Comparison of ENCODE assay signal across 27 mouse cellular contexts in genomic region chr8:89565147-89565826, GRCm38 (mm10).
DNase-seq lines count a peak whose midpoint lies in the region; ATAC-seq and TF ChIP-seq lines count a peak whose summit lies in the region.
"Had no signal": no experiment of that assay in that cellular context is flagged by ENCODE, and none has a peak within 500 bp of the region (broad histone marks: within the 10 kb centered on the region; RNA-seq: fewer than 3 reads in every experiment).

No protein-coding gene starts in this region.

- H3K9me3 ChIP-seq in forebrain, embryonic 13.5 days (replicated peaks): no peaks in the 10 kb centered on the region
- no peaks in the 10 kb centered on the region for H3K9me3 ChIP-seq in forebrain, embryonic 12.5 days
- H3K9me3 ChIP-seq in forebrain, embryonic 16.5 days (ENCODE audit: control insufficient read depth, low read length): no peaks in the 10 kb centered on the region
- no peaks in the 10 kb centered on the region for H3K9me3 ChIP-seq in forebrain, postnatal 0 days (ENCODE audit: low read length)
- H3K9me3 ChIP-seq in limb, embryonic 11.5 days (ENCODE audit: control insufficient read depth, low read length): no peaks in the 10 kb centered on the region
- H3K9me3 ChIP-seq: embryonic facial prominence, embryonic 10.5 days; embryonic facial prominence, embryonic 13.5 days; heart, embryonic 10.5 days; heart, embryonic 13.5 days; hindbrain, embryonic 12.5 days; hindbrain, embryonic 15.5 days had no signal

- TF ChIP-seq CTCF in forebrain, postnatal 0 days (IDR thresholded peaks at IDR 0.05; ENCODE audit: low read depth): no peak

- no peak overlapping the region for H3K4me3 ChIP-seq in forebrain, embryonic 13.5 days
- H3K4me3 ChIP-seq in forebrain, embryonic 12.5 days (replicated peaks): no peak overlapping the region
- no peak overlapping the region for H3K4me3 ChIP-seq in forebrain, embryonic 16.5 days (replicated peaks; ENCODE audit: low read length)
- H3K4me3 ChIP-seq in forebrain, postnatal 0 days (ENCODE audit: low read depth, low read length): no peak overlapping the region
- H3K4me3 ChIP-seq in limb, embryonic 11.5 days (ENCODE audit: low read depth, low read length): no peak overlapping the region
- H3K4me3 ChIP-seq: embryonic facial prominence, embryonic 10.5 days; embryonic facial prominence, embryonic 13.5 days; erythroblast, embryonic 14.5 days; heart, adult 2 months; heart, embryonic 10.5 days; heart, embryonic 13.5 days; hindbrain, embryonic 12.5 days; hindbrain, embryonic 15.5 days had no signal

- H3K4me1 ChIP-seq in forebrain, embryonic 13.5 days: peaks cover 59% of the 10 kb centered on the region
- H3K4me1 ChIP-seq in forebrain, embryonic 12.5 days: peaks cover 48% of the 10 kb centered on the region
- H3K4me1 ChIP-seq in forebrain, embryonic 16.5 days (replicated peaks; ENCODE audit: control insufficient read depth, insufficient read depth, low read length): peaks cover 28% of the 10 kb centered on the region
- H3K4me1 ChIP-seq in forebrain, postnatal 0 days (ENCODE audit: insufficient read depth): peaks cover 7% of the 10 kb centered on the region; the same call in 1 of the 2 replicates
- H3K4me1 ChIP-seq in limb, embryonic 11.5 days (ENCODE audit: control insufficient read depth, insufficient read depth, low read length): peaks cover 10% of the 10 kb centered on the region

- 0 out of 2 replicates have a peak, but pooled peaks cover 13% of the 10 kb centered on the region for H3K27me3 ChIP-seq in forebrain, embryonic 13.5 days
- peaks cover 12% of the 10 kb centered on the region for H3K27me3 ChIP-seq in forebrain, embryonic 12.5 days
- H3K27me3 ChIP-seq in forebrain, embryonic 16.5 days (replicated peaks; ENCODE audit: control insufficient read depth, insufficient read depth, low read length): peaks cover 4% of the 10 kb centered on the region; the same call in 1 of the 2 replicates
- H3K27me3 ChIP-seq in forebrain, postnatal 0 days (ENCODE audit: insufficient read depth, low read length): peaks cover 16% of the 10 kb centered on the region
- no peaks in the 10 kb centered on the region for H3K27me3 ChIP-seq in limb, embryonic 11.5 days (ENCODE audit: control insufficient read depth, insufficient read depth, low read length)

- H3K4me2 ChIP-seq in forebrain, embryonic 13.5 days: no peak overlapping the region
- no peak overlapping the region for H3K4me2 ChIP-seq in forebrain, embryonic 12.5 days
- no peak overlapping the region for H3K4me2 ChIP-seq in forebrain, embryonic 16.5 days (ENCODE audit: low read length)
- H3K4me2 ChIP-seq in forebrain, postnatal 0 days (ENCODE audit: low read depth): no peak overlapping the region
- H3K4me2 ChIP-seq in limb, embryonic 11.5 days (ENCODE audit: low read depth, severe bottlenecking): no peak overlapping the region
- H3K4me2 ChIP-seq: embryonic facial prominence, embryonic 13.5 days; heart, embryonic 13.5 days; hindbrain, embryonic 12.5 days; hindbrain, embryonic 15.5 days had no signal

- WGBS in forebrain, embryonic 13.5 days: 46% methylated on average over 9 of the region's 9 CpGs
- WGBS in forebrain, embryonic 12.5 days: 60% methylated on average over 9 of the region's 9 CpGs
- whole genome bisulfite sequencing in forebrain, embryonic 16.5 days: 29% methylated on average over 9 of the region's 9 CpGs
- WGBS in forebrain, postnatal 0 days: 35% methylated on average over 9 of the region's 9 CpGs
- 84% methylated on average over 9 of the region's 9 CpGs for WGBS in limb, embryonic 11.5 days

- no peak overlapping the region for H3K27ac ChIP-seq in forebrain, embryonic 13.5 days
- no peak overlapping the region for H3K27ac ChIP-seq in forebrain, embryonic 12.5 days
- H3K27ac ChIP-seq in forebrain, embryonic 16.5 days (ENCODE audit: low read length): no peak overlapping the region
- no peak overlapping the region for H3K27ac ChIP-seq in forebrain, postnatal 0 days (ENCODE audit: low read depth, low read length)
- H3K27ac ChIP-seq in limb, embryonic 11.5 days (replicated peaks; ENCODE audit: low read depth, low read length): no peak overlapping the region
- H3K27ac ChIP-seq: embryonic facial prominence, embryonic 10.5 days; embryonic facial prominence, embryonic 13.5 days; heart, adult 2 months; heart, embryonic 10.5 days; heart, embryonic 13.5 days; hindbrain, embryonic 12.5 days; hindbrain, embryonic 15.5 days had no signal

- no peak for DNase-seq in forebrain, postnatal 0 days
- DNase-seq in brain, adult 2 months (ENCODE audit: low read depth, low spot score): peak; percentile 39
- peak; percentile 18 for DNase-seq in limb, embryonic 11.5 days (ENCODE audit: low spot score)
- no peak for DNase-seq in frontal cortex, postnatal 36 days (ENCODE audit: low spot score in 2 of 2)
- no peak for DNase-seq in cerebellum, adult 9-11 months
- DNase-seq: adrenal gland, adult 8-10 months; adrenal gland, postnatal 25 days; cerebellum, adult 11 months; cerebellum, adult 2 months; cerebellum, postnatal 10 days; cerebellum, postnatal 36 days; embryo, embryonic 11 days; gastrocnemius, postnatal 25 days; heart, adult 2 months; heart, postnatal 14 days had no signal

- no peak overlapping the region for H3K9ac ChIP-seq in forebrain, embryonic 13.5 days
- H3K9ac ChIP-seq in forebrain, embryonic 12.5 days: no peak overlapping the region
- H3K9ac ChIP-seq in forebrain, embryonic 16.5 days (replicated peaks; ENCODE audit: low read depth, low read length): no peak overlapping the region
- no peak overlapping the region for H3K9ac ChIP-seq in forebrain, postnatal 0 days
- no peak overlapping the region for H3K9ac ChIP-seq in limb, embryonic 11.5 days (ENCODE audit: low read length)
- H3K9ac ChIP-seq: embryonic facial prominence, embryonic 13.5 days; heart, embryonic 13.5 days; hindbrain, embryonic 12.5 days; hindbrain, embryonic 15.5 days had no signal

- peak; percentile 43; the same call in 1 of the 2 replicates for ATAC-seq in forebrain, embryonic 13.5 days
- no peak for ATAC-seq in forebrain, embryonic 12.5 days (ENCODE audit: low FRiP score)
- peak; percentile 52; the same call in 1 of the 2 replicates for ATAC-seq in forebrain, embryonic 16.5 days
- ATAC-seq in forebrain, postnatal 0 days: no peak; the same call in 1 of the 2 replicates
- no peak for ATAC-seq in limb, embryonic 11.5 days (ENCODE audit: insufficient number of reproducible peaks, low FRiP score, low TSS enrichment, low read depth)
- ATAC-seq: activated CD4-positive, CD25-positive, alpha-beta regulatory T cell, adult 4 months; intestine, postnatal 0 days had no signal

- no peaks in the 10 kb centered on the region for H3K36me3 ChIP-seq in forebrain, embryonic 13.5 days (ENCODE audit: poor library complexity, severe bottlenecking)
- H3K36me3 ChIP-seq in forebrain, embryonic 12.5 days (replicated peaks): no peaks in the 10 kb centered on the region
- no peaks in the 10 kb centered on the region for H3K36me3 ChIP-seq in forebrain, embryonic 16.5 days (ENCODE audit: control insufficient read depth, insufficient read depth)
- no peaks in the 10 kb centered on the region for H3K36me3 ChIP-seq in forebrain, postnatal 0 days (ENCODE audit: insufficient read depth)
- no peaks in the 10 kb centered on the region for H3K36me3 ChIP-seq in limb, embryonic 11.5 days (ENCODE audit: control insufficient read depth, insufficient read depth, low read length)
- H3K36me3 ChIP-seq: embryonic facial prominence, embryonic 10.5 days; embryonic facial prominence, embryonic 13.5 days; heart, embryonic 10.5 days; heart, embryonic 13.5 days; hindbrain, embryonic 12.5 days; hindbrain, embryonic 15.5 days had no signal

Comparison
In these comparisons a context has a peak if more than half of its experiments do, and no peak if none do; other contexts are left out.
1. ATAC-seq: peak in forebrain, embryonic 13.5 days (single experiment) and forebrain, embryonic 16.5 days (single experiment); none in forebrain, embryonic 12.5 days (single experiment), forebrain, postnatal 0 days (single experiment) and limb, embryonic 11.5 days (single experiment).
2. DNase-seq: peak in brain, adult 2 months (single experiment) and limb, embryonic 11.5 days (single experiment); none in forebrain, postnatal 0 days (single experiment), frontal cortex, postnatal 36 days (0 of 2) and cerebellum, adult 9-11 months (single experiment).